Mouse (Mus musculus) lung, postnatal 10 days (tissue): ENCODE measurements around the gene Ier5.

Experiments used
- DNase-seq: peaks from one replicate; pipeline ENCODE4 v3.0.0; 2021

Gene Ier5

DNA sequence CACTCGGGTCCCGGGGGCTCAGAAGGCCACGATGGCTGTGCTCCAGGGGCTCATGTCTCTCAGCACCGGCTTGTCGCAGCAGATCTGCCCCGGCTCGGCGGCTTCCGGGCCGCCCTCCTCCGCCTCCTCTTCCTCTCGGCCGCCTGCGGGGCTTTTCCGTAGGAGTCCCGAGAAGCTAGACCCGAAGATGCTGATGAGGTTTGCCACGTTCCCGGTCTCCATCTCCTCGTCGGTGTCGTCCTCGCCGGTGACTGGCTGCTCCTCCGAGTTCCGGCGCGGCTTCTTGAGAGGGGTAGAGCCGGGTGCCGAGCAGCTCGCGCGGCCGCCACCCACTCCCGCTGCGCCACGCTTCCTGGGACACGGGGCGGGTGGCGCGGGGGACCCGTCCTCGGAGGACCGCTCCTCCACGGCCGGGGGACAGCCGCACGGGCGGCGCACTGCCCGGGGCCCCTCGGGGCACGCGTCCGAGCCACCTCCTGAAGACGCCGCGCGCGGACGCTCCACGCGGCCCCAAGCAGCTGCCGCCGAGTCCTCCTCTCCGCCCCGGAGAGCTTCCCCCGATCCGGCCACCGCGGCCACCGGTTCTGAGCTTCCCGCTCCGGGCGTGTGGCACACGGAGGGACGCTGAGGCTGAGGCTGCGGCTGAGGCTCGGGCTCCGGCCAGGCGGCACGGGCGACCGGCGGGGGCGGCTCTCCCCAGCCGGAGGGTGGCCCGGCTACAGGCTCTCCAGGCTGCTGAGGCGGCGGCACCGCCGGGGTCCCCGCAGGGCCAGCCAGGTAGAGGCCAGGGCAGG is 753 bp downstream of the Ier5 start:
- peak; percentile 72 for DNase-seq

DNA sequence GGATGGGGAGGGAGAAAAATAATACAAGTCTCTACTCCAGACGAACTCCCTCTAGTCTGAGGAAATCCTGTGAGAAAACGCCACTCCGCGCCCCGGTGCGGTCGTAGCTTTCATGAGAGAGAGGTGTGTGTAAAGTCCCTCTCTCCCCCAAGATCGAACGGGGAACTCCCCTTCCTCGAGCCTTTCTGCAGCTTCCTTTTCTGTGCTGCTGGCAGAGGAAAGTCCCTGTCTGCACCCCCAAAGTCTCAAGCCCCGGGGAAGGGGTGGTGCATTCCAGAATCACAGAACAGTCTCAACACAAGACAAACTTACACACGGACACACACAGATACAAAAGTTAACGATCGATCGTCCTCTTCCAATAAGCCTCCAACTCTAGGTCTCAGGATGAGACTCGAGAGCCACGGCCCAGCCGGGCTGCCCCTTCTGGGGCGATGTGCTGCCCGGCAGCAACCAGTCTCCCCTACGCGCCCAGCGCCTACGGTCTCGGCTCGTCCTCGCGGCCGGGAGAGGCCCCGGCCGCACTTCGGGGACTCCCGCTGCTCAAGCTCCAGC is 1.4 kb downstream of the Ier5 start:
- peak; percentile 61 for DNase-seq

DNA sequence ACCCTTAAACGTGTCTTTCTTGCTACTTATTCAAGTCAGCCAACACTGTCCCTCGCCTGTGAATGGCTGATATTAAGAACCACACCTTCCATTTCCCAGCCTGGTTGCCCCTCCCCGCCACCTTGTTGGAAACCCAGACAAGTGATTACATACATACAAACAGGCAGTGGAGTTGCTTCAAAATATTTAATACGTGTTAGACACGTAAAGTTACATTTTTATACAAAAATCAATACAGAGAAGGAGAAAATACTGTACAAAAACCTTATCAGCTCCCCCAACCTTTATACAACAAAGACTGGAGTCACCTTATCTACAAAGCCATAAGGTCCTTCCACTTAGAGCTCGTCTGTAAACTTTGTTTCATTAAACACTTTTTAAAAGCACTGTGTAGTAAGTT is 2.1 kb downstream of the Ier5 start:
- peak; percentile 29 for DNase-seq

DNA sequence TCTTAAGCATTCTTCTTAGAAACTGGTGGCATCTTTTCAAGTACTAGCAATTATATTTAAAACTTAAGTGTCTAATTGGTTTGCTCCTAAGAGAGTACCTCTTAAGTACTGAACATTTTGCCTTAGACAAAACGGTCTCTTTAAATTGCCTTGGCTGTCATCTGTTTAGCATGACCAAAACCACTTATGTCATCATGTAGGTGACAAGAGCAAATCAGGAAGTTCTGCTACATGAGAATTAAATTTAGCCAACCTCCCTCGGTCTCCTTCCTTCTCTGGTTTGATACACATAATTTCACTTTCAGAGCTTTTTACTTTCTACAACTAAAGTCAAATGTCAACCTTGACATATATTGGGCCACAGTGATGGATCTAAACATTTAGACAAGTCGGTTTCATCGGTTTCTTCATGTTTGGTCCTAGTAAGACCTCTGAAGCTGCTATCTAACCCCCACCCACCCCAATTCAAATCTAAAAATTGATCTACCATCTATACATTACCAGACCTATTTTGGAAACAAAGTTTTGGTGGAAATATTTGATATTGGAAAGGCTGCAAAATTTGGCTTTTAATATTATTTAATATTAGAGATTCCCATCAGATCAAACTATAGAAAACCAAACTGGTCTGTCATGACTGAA is 2.7 kb downstream of the Ier5 start:
- DNase-seq = no peak

DNA sequence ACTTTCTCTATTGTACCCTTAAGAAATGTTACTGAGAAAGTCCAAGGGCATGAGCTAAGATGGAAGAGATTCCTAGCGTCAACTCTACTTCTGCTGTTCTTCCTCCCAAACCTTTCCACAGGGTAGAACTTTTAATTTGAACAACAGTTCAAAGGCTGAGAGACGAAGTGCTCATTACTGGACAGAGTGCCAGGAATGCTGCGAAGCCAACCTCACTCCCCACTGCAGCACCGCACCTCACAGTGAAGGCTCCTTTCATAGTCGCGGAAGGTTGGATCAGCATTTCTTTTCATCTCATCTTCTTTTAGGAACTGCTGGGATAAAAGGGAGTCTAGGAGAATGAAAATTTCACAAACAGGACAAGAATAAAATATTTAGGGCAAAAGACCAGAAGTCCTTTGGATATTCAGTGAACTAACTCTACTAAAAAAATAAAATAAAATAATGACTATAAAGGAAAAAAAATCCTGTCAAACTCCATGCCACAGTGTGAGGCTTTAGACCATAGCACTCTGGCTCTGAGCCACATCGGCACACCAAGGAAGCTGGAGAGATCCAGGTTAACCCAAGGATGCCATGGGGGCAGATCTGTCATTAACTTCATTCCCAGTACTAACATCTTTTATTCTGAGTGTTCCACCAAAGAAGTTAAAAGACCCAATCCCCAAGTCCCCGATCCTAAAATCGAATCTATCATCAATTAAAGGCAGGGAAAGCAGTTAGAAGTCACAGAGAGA is 5.3 kb downstream of the Ier5 start:
- DNase-seq = no peak

DNA sequence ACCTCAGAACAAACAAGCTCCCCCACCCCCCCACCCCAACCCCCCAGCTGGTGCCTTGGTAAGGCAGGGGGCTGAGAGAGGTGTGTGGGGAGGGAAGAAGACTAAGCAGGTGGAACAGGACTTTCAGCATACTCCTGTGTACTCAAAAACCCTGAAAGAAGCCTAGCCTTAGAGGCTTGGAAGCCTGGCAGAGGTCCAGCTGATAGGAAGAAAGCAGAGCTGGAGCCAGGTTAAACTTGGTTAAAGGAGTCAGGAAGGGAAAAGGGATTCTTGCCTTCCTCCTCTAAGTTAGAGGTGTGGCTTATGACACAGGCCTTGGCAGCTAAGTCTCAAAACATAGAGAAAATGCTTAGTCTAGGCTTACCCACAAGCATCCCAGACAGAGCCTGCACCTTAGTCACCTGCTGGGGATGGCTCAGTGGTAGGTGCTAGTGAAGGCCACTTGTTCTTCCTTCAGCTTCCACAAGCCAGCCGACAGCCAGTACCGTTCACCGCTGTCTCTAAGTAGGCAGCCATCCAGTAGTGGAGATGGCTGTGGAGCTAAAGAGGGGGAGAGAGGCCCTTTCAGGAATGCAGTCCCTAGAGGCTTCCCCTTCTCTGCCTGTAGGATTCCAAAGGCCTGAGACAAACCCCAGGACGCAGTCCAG is 6.2 kb downstream of the Ier5 start:
- DNase-seq = peak; percentile 73

GRCm38 (mm10) chr1:155091842-155092800 is 7.3 kb downstream of the Ier5 start:
- peak; percentile 82 for DNase-seq

DNA sequence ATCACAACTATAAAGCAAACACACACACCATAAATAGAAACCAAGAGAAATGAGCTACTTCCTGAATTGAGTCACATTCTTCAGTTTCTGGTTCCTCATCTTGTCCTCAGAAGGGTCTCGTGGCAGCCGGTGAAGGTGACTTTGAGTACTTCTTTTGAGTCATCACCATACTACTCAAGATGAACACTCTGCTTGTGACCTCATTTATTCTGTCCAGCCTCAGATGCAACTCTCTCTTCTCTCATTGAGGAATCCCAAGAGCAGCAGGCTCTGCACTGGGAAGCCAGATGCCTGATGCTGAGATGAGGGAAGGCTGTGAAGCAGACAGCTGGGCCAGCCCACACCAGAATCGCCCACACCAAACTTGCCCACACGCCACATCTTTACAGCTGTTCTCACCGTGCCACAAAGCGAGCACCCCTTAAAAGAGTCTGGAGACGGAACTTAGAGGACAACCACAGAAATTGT is 8.0 kb downstream of the Ier5 start:
- DNase-seq = peak; percentile 46

DNA sequence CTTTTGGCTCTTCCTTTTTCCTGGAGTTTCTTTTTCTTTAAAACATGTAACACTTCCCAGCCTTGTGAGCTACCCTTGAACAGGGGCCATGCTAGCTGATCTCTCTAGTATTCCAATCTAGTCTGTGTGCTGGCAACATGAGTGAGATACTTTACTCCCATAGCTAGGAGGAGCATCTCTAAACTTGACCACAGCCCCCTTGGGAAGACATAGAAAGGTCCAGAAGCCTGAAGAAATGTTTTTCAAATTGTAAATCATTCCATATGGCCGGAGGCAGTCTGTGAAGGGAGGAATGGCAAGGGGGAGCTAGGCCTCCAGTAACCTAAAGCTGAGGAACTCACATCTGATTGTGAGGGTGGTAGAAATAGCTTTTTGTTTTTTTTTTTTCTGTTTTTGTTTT is 8.7 kb downstream of the Ier5 start:
- DNase-seq = no peak

- no peak for DNase-seq
These were observed 9.1 kb downstream of the Ier5 start for GRCm38 (mm10) chr1:155090327-155090726.

DNA sequence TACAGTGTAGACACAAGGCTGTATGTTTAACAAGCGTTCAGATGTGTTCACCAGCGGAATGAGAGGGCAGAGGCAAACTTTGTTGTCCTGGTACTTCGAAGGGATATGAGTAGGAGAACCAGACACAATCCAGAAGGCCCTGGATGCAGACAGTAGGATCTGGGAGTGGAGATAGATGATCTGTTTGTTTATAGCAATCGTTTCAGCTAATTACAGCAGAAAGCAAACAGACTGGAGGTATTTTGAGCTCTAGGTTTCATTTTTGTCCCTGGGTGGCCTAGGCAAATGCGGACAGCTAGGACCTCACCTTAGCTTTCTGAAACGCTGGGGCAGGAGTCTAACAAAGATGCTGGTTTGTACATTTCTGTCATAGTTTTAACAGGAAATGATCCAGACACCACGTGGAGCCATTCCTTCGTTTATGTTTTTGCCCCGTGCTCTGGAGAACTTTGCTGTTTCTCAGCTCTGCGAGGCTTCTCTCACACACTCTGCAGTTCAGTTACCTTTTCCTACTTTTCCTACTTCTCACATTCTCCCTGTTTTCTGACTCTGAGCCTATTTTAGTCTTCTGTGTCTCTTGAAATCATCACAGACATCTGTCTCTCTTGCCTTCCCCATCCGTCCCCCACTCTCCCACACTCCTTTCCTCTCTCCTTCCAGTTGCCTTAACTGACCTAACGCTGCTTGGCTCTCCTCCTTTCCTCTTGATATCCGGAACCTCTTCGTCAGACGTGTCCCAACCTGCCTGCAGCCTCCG is 10.4 kb downstream of the Ier5 start:
- peak; percentile 50 for DNase-seq

DNA sequence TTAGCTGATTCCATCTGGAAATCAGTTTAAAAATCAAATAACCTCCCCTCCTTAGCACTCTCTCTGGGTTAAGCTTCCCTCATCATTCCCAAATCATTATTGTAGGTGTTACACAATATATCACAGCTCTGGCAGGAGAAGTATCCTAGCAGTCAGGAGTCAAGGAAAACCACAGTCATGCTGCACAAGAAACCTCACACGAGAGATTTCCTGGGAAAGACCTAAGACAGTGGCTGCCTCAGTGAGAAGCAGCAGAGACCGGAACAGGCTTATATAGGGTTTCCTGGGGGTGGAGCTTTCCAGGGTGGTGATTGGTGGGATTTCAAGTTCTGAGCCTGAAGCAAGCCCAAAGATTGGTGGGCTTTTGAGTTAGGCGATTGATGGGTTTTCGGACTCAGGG is 11.4 kb downstream of the Ier5 start:
- DNase-seq = no peak

- DNase-seq = peak; percentile 21
These were observed 12.5 kb downstream of the Ier5 start for GRCm38 (mm10) chr1:155086893-155087292.

- no peak for DNase-seq
These were observed 13.0 kb downstream of the Ier5 start for GRCm38 (mm10) chr1:155086416-155086815.

DNA sequence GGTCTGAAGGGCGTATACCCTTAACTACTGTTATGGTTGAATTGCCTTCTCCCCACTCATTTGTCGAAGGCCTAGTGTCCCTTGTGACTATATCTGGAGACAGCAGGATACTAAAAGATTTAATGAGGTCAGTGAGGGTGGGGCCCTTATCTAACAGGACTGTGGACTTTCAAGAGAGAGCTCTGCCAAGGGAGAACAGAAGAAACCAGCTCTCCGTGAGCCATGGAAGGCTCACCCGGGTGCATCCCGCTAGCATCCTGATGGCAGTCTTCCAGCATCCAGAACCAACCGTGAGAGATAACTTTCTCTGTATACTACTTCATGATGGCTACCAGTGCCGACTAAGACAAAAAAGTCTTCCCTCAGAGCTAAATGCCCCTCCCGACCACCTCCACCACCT is 14.6 kb downstream of the Ier5 start:
- peak; percentile 51 for DNase-seq

DNA sequence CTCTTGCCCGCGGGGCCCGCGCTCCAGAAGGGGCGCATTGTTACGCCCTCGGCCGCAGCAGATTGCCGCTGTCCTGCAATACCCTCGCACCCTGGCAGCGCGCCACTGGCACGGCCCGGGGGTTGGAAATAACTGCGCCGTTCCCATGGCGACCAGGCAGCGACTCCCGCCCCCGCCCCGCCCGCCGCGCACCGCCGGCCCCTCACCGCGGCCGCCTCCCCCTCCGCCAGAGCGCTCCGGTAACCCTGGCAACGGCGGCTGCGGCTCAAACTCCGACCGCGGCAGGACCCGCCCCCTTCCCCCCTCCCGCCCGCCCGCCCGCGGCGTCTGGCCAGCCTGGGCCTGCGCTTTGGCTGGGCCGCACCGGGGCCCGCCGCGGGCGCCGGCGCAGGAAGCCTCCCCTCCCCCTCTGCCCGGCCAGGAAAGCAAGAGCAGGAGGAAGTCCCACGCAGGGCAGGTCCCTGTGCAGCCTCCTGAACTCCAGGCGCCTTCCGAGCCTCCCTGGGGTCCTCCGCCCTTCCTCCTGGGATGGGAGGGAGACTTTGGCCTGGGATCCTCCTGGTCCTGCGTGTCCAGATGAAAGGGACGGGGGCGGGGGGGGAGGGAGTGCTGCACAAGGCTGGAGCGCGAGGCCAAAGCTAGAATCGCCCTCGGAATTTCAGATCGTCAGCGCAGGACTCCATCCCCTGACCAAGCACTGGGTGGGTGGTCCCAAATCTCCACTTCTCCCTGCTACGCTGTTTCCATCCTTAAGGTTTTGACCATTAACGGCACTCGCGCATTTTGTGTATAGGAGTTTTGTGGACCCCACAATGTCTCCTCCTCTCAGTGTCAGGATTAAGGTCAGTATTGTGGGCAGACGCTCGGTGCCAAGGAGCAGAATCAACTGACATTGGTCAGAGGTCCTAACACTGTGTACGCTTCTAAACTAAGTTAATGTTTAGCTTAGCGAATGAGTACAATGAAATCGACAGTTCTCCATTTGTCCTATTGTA is 15.9 kb downstream of the Ier5 start:
- DNase-seq = peak; percentile 98

- peak; percentile 82 for DNase-seq
These were observed 16.5 kb downstream of the Ier5 start for GRCm38 (mm10) chr1:155082965-155083268.

DNA sequence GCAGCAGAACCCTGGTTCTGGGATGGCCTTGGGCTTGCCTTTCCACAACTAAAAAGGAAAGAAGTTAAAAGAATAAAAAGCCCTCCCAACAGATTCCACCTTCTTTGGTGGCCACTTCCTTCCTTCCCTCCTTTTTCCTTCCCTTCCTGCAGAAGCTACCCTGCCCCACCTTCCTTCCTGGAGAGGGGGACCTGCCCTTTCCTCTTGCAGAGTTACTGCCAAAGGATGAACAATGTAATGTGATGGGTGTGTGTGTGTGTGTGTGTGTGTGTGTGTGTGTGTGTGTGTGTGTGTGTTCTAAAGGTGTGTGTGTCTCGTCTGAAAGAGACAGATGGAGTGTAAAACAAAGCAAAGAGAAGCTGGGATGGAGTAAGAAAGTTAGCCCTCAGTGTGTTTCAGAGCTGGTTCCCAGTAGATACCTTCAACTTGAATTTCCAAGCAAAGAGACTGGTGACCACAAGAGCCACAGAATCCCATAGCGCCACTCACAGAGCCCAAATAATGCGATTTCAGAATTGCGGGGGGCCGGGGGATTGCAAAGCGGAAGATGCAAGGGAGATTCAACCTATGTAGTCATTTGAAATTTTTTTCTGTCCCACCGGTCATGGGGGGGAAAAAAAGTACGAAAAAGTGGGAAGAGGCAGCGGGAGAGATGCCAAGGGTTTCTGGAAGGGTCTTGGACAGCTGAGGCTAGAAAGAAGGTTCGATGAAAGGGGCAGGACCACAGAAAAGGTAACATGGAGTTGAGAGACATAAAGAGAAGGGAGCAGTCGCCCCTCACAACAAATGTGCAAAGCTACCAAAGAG is 17.1 kb downstream of the Ier5 start:
- peak; percentile 61 for DNase-seq

DNA sequence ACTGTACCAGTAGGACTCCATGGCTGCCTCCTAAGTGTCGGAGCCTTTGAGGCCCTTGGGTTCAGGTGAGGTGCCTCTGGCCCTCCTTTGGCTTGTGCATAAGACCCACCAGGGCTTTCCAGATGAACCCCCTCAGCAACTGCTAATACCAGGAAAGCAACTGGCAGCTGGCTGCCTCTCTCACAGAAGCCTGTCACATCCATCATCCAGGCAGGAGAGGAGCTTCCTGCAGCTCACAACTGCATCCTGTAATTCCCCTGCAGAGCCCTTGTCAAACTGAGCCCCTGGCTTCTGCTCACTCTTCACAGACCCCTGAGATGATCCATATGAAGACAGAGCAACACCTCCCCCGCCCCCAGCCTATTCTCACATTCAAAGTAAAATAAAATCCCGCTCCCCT is 21.8 kb downstream of the Ier5 start:
- peak; percentile 32 for DNase-seq
